Mouse (Mus musculus): ENCODE measurements around the gene Olfr38. TPM values are rescaled to one million over a fixed set of nuclear protein-coding genes. Genes with fewer than 3 reads are reported as not detected.

Gene Olfr38
- polyA plus RNA-seq, 1 experiment from 2014 or later, result not detected

- no peak for ATAC-seq (replicated peaks)
- no peak within 1 kb of the TSS for H3K27ac ChIP-seq (replicated peaks)
- no peak within 1 kb of the TSS for H3K4me3 ChIP-seq
- no peaks in the 10 kb centered on the region for H3K4me1 ChIP-seq
- no peak within 1 kb of the TSS for H3K9ac ChIP-seq (replicated peaks)
- no peaks in the 10 kb centered on the region for H3K27me3 ChIP-seq
- 82% methylated on average over 1 of the region's 1 CpGs for WGBS
- no peaks in the 10 kb centered on the region for H3K9me3 ChIP-seq
- no peak within 1 kb of the TSS for H3K4me2 ChIP-seq (replicated peaks)
- H3K36me3 ChIP-seq, result no peaks in the 10 kb centered on the region
Measured at GRCm38 (mm10) chr6:42811639-42812038, 55.4 kb downstream of the Olfr38 start, which contains the start of gene Olfr450. Olfr450 (plus strand) TSS chr6:42811939.

Other genes with a start within 250 kb of the Olfr38 start
- not detected in 2 replicates for gene Olfr455, start 208.8 kb upstream of the Olfr38 start, polyA plus RNA-seq (2015; fragmentation: Nextera tagmentation; extraction: Ambion mirVana)
- gene Tcaf3, start 158.7 kb upstream of the Olfr38 start, polyA plus RNA-seq (2015; fragmentation: Nextera tagmentation; extraction: Ambion mirVana), result not detected in 2 replicates
- gene Tcaf2, start 111.2 kb upstream of the Olfr38 start, polyA plus RNA-seq (2015; fragmentation: Nextera tagmentation; extraction: Ambion mirVana), result 1.3 and 1.7 TPM in 2 replicates
- gene Tcaf1, start 46.3 kb upstream of the Olfr38 start, polyA plus RNA-seq (2015; fragmentation: Nextera tagmentation; extraction: Ambion mirVana), result 206 and 210 TPM in 2 replicates
- gene Olfr453, start 17.0 kb upstream of the Olfr38 start, polyA plus RNA-seq (2015; fragmentation: Nextera tagmentation; extraction: Ambion mirVana), result not detected in 2 replicates
- not detected in 2 replicates for gene Olfr452, start 28.7 kb downstream of the Olfr38 start, polyA plus RNA-seq (2015; fragmentation: Nextera tagmentation; extraction: Ambion mirVana)
- gene Olfr450, start 55.5 kb downstream of the Olfr38 start, polyA plus RNA-seq (2015; fragmentation: Nextera tagmentation; extraction: Ambion mirVana), result not detected in 2 replicates
- gene Olfr449, start 78.0 kb downstream of the Olfr38 start, polyA plus RNA-seq (2015; fragmentation: Nextera tagmentation; extraction: Ambion mirVana), result not detected in 2 replicates
- gene Olfr448, start 134.0 kb downstream of the Olfr38 start, polyA plus RNA-seq (2015; fragmentation: Nextera tagmentation; extraction: Ambion mirVana), result not detected in 2 replicates
- gene Olfr447, start 152.5 kb downstream of the Olfr38 start, polyA plus RNA-seq (2015; fragmentation: Nextera tagmentation; extraction: Ambion mirVana), result not detected in 2 replicates
- gene Olfr446, start 165.0 kb downstream of the Olfr38 start, polyA plus RNA-seq (2015; fragmentation: Nextera tagmentation; extraction: Ambion mirVana), result not detected in 2 replicates
- gene Olfr444, start 192.7 kb downstream of the Olfr38 start, polyA plus RNA-seq (2015; fragmentation: Nextera tagmentation; extraction: Ambion mirVana), result not detected in 2 replicates